Mouse (Mus musculus): Measurements from ENCODE around the gene Tmed5.
"Not testable (repeated sequence)": the region's sequence is repeated elsewhere in the genome, so short reads cannot be mapped to it uniquely, and the experiment has no call there.

Tmed5 gene

DNA sequence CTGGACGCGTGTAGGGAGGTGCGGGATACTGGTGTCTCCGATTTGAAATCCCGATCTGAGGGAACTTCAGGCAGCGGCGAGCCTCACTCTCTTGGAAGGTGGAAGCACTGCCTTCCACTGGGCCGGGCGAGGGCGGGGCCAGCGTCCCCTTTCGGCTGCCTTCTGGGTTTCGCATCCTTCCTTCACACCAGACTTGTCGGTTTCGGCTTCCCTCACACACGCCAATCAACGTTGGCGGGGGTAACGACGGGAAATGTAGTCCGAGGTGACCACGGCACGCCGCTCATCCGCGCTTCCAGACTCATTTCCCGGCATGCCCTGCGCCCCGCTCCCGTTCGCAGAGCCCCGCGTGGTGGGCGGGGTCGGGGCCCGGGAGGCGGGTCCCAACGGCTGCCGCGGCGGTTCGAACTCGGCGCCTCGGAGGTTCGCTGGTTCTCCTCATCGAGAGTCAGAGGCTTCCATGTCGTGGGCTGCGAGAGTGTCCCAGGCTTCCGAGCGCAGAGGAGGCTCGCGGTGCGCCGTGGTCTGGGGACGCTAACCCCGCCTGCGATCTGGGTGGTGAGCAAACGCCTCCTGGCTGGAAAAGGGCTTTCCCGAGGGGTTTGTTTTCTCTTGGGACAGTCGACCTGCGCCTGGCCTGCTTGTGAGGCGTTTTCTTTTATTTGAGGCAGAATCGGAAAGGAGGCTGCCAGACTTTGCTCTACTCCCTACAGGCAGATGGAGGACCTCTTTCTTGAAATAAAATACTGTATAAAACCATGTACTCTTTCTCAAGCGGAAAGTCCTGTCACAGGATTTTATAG, at the start of gene Tmed5, which contains the start of gene Ccdc18:
Tmed5 (minus strand) TSS at position 180 of the 803 bp plus-strand sequence.
Ccdc18 (plus strand) TSS at position 435 of the 803 bp plus-strand sequence.
- DNase-seq (ENCODE audit: low read depth, low spot score): peak; percentile 95

DNA sequence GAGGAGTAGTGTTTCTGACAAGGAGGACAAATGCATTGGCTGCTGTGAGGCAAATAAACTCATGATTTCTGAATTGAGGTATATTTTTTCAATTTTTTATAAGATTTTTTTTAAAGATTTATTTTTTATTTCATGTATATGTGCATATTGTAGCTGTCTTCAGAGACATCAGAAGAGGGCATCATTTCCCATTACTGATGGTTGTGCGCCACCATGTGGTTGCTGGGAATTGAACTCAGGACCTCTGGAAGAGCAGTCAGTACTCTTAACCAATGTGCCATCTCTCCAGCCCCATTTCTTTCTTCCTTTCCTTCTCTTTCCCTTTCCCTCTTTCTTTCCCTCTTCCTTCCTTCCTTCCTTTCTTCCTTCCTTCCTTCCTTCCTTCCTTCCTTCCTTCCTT, 31.3 kb upstream of the Tmed5 start:
- no peak for DNase-seq (ENCODE audit: low read depth, low spot score)

- DNase-seq (ENCODE audit: low read depth, low spot score): no peak
Measured at GRCm38 (mm10) chr5:108160796-108161195, 28.4 kb upstream of the Tmed5 start.

DNA sequence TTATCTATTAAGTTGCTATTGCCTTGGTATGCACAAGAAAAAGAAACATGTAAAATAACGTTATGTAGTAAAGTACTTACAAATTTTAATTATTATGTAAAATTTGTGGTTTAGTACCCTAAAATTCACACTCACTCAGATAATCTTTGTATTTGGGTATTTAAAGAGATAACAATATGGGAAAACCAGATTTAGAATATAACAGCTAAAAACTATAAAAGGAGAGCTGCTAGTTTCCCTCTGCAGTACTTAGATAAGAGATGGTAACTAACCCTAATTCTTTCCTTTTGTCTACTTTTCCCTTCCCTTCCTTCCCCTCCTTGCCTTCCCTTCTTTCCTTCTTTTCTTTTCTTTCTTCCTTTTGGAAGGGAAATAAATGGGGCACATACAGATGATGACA, 20.2 kb upstream of the Tmed5 start:
- DNase-seq (ENCODE audit: low read depth, low spot score): no peak

- DNase-seq (ENCODE audit: low read depth, low spot score): no peak
Measured at GRCm38 (mm10) chr5:108131849-108132440, 475 bp downstream of the Tmed5 start.

- no peak for DNase-seq (ENCODE audit: low read depth, low spot score)
Measured at GRCm38 (mm10) chr5:108120221-108120900, 12.1 kb downstream of the Tmed5 start.

DNA sequence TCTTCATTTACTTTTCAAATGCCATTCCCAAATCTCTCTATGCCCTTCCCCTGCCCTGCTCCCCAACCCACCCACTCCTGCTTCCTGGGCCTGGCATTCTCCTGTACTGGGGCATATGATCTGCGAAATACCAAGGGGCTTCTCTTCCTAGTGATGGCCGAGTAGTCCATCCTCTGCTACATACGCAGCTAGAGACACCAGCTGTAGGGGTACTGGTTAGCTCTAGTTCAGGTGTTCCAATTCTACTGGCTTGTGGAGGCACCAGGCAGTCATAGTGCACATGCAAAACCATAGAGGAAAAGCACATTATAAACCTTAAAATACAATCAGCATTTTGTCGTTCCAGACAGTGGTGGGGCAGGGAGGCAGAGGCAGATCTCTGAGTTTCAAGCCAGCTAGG, 14.7 kb downstream of the Tmed5 start:
- no peak for DNase-seq (ENCODE audit: low read depth, low spot score)

DNA sequence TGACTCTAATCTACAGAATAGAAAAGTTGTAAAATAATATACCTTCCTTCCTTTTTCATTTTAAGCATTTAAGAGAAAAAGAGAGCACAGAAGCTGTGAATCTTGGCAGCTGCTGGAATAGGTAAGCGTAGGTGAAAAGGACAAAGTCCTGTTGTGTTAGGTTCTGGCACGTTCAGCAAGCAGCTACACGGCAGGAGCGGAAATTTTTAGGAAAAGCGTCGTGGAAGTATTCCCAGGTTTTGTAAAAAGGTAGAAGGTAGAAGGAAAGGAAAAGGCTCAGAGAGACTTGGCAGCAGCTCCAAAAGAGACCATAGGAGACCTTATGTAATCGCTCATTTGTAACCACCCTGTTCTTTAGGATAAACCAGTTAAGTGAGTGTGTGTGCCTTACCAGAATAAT, 23.1 kb downstream of the Tmed5 start:
- no peak for DNase-seq (ENCODE audit: low read depth, low spot score)

- DNase-seq (ENCODE audit: low read depth, low spot score): no peak
Measured at GRCm38 (mm10) chr5:108104306-108104705, 28.1 kb downstream of the Tmed5 start.

DNA sequence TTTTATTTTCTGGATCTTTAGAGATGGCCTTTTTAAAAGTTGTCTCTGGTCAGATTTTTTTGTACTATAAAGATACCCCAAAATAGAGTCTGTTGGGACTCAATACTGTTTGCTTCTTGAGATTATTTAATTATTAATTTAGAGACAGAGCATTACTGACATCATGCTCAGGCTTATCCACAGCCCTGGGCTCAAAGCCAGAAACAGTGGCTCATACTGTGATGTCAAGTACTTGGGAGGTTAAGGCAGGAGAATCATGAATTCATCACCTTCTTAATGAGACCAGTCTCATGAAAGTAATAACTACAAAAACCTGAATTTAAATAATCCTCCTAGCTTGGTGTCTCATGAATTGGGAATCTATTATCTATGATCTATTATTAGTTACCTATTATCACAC, 32.2 kb downstream of the Tmed5 start:
- DNase-seq (ENCODE audit: low read depth, low spot score): no peak

DNA sequence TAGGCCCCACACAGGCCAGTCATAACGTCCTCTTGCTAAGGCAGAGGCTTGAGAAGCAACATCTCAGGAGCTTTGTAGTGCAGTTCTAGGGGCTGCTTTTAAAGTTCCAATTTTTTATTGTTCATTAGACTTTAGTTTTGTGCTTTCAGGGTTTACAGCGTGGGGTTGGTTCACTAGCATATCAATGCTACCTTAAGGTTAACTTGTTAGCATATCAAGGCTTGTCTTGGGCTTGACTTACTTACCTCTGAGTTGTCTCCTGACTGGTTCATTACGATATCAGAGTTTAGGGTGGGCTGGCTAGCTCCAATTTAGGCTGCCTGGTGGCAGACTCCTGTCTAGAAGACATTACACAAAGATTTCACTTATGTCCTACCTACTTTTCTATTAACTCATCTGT, 34.7 kb downstream of the Tmed5 start:
- DNase-seq (ENCODE audit: low read depth, low spot score): no peak

- DNase-seq (ENCODE audit: low read depth, low spot score): not testable (repeated sequence)
Measured at GRCm38 (mm10) chr5:108092731-108093130, 39.7 kb downstream of the Tmed5 start.

- no peak for DNase-seq (ENCODE audit: low read depth, low spot score)
Measured at GRCm38 (mm10) chr5:108085440-108085839, 47.0 kb downstream of the Tmed5 start.

GRCm38 (mm10) chr5:108082380-108082779, 50.0 kb downstream of the Tmed5 start:
- no peak for DNase-seq (ENCODE audit: low read depth, low spot score)

DNA sequence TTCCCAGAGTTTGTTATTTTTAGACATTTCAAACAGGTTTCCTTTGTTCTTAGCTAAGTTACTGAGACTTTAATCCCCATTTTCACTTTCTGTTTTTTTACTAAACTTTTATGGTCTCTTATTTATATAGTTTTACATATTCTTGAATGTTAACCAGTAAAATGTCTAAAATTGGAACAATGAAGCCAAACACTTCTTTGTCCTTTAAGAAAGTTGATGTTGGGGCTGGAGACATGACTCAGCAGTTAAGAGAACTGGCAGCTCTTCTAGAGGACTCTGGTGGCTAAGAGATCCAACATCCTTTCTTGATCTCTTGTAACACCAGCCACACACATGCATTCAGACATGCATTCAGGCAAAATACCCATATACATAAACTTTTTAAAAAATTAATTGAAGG, 52.8 kb downstream of the Tmed5 start:
- DNase-seq (ENCODE audit: low read depth, low spot score): no peak

DNA sequence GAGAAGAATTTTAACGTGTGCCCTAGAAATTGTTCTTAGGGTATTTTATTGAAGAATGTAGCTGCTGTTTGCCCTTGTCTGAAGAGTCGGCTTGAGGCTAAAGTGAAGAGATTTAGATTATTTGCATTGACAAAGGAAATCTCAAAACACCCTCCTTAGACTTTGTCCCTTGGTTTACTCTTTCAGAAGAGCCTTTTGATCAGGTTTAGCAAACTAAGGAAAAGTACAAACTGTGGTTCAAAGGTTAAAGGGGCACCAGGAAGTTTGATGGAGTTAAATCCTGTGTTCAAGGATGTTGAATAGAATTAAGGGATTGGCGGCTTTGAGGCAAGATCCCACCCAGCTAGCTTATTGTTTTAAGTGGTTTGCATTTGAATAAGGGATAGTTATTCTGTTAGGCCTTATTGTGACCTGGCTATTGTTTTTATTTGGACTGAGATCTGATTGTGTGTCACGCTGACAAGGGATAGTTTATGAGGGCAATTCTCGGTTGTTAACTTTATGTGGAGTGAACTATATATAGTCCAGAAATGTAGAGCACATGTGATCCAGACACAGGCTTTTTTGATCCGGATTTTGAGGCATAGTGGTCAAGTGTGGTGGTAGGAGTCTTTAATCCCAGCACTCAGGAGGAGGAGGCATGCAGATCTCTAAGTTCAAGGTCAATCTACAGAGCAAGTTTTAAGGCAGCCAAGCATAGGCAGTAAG, 55.4 kb downstream of the Tmed5 start:
- no peak for DNase-seq (ENCODE audit: low read depth, low spot score)

GRCm38 (mm10) chr5:108076241-108076640, 56.2 kb downstream of the Tmed5 start:
- no peak for DNase-seq (ENCODE audit: low read depth, low spot score)

DNA sequence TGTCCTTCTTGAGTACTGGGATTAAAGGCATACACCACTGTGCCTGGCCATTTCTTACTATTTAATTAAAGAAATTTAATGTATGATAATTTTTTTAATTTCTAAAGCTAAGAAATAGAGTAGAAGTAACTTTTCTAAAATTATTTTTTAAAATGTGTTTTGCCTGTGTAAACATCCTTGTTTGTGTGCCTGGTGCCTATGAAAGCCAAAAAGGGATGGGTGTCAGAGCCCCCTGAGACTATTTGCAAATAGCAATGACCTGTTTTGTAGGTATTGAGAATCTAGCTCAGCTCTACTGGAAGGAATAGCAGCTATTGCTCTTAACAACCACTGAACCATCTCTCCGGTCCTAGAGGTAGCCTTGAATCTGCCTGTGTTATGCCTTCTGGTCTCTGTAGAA, 60.1 kb downstream of the Tmed5 start:
- DNase-seq (ENCODE audit: low read depth, low spot score): no peak

DNA sequence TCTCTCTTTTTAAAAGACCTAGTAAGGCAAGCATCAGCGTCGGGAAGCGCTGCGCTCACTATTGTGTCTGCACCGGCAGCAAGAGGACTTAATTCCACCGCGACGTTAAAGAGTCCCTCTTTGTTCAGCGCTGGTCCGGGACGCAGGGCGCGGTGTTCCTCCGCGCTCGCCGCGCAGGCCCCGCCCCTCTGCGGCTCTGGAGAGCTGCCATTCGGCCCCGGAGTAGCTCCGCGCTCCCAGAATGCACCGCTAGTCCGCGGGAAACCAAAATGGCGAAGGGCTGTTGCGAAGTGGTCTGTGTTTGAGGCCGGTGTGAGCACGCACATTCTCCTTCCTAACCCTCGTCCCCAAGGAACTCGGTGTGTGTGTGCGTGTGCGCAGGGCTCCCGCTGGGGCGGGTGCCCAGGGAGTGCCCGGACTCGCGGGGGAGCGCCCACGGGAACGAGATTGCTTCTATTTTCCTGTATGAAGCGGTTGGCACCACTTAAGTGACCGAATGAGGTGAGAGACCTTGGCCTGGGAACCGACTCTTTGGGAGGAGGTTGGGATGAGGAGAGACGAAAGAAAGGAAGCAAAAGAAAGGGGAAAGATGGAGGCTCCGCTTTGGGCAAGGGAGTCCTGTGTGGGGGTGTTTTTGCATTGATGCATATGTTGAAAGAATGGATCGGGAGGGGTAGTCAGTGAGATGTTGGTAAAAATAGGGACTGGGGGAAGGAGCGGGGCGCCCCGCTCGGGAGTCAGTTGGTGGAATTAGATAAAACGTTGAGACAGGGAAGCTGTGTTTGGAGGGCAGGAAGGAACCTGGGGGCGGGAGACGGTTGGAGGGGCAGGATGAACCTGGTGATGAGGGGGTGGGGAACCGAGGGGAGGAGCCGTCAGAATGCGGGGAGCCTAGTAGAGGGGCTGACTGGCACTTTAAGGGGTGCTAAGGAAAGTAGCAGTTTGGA, 66.7 kb downstream of the Tmed5 start, which contains the start of gene Mtf2:
Mtf2 (plus strand) TSS at position 210 of the 947 bp plus-strand sequence.
- peak; percentile 95 for DNase-seq (ENCODE audit: low read depth, low spot score)

DNA sequence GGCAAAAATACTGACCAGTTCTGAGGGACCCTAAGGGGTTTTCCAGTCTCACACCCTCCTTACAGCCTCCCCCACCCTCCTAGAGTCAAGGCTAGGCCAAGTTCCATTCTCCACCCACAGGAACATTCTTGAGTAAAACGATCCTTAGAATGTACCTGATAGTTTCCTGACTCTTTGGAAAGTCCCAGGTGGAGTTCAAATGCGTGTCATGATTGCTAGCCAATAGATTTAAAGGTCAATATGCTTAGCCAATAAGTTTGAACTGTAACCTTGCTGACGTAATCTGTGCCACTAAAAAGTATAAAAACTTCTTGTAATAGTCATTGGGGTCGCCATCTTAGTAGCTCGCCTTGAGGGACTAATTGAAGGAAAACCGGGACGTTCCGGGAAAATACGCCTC, 72.0 kb downstream of the Tmed5 start:
- DNase-seq (ENCODE audit: low read depth, low spot score): no peak
